Mouse (Mus musculus): ENCODE data around the gene Snx4. TPM values are rescaled to one million over a fixed set of nuclear protein-coding genes. Genes with fewer than 3 reads are reported as not detected.
"Not testable (repeated sequence)": the region's sequence is repeated elsewhere in the genome, so short reads cannot be mapped to it uniquely, and the experiment has no call there.

Gene Snx4
- 82.0 and 82.8 TPM in 2 replicates for polyA plus RNA-seq (2015; fragmentation: Nextera tagmentation; extraction: Ambion mirVana)

DNA sequence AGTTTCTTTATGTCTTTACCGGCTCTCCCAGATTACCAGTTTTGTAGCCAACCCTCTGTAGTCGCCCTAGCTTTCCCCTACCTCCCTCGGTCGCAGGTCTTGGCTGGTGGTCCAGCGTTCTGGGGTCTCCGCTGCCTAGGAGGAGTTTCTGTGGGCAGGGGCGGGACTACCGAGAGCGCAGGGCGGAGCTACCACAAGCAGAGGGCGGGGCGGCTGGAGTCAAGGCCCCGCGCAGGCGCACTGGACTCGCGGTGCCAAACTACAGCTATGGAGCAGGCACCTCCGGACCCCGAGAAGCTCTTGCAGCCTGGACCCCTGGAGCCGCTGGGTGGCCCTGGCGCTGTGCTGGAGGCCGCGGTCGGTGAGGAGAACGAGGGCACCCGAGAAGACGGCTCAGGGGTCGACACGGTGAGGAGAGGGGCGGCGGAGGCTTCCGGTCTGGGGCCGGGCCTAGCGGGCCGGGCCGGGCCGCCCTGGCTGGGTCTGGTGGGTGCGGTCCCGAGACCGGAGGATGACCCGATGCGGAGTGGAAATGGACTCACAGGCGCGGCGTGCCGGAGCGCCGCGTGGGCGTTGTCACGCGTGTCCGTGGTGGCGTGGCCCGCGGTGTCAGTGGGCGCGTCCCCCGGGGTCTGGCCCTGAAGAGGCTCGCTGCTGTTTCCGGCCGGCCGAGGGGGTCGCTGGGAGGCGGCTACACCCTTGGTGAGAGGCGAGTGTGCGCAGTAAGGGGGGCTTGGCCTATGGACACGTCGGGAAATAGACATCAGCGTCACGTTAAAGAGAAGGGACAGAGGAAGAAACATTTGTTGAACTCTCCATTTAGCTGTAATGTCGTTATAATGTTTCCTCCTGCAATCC is at the start of gene Snx4:
Gene Snx4 (plus strand): TSS at position 249 of the 858 bp plus-strand sequence.
- Histone ChIP-seq H3K4me1 (peaks cover 22% of the 10 kb centered on the region), H3K4me3 (replicated peaks) (peak within 1 kb of the TSS; percentile 100), H3K36me3 (peaks cover 16% of the 10 kb centered on the region; the same call in 1 of the 2 replicates), H3K27ac (peak within 1 kb of the TSS; percentile 91), H3K9me3 (replicated peaks) (no peaks in the 10 kb centered on the region), H3K27me3 (no peaks in the 10 kb centered on the region), H3K9ac (peak within 1 kb of the TSS; percentile 96), H3K4me2 (peak within 1 kb of the TSS; percentile 73)
- peak; percentile 93 for ATAC-seq (replicated peaks; ENCODE audit: low FRiP score)
- under 1% methylated on average over 72 of the region's 72 CpGs for WGBS

GRCm38 (mm10) chr16:33210812-33211211 is 40.4 kb upstream of the Snx4 start:
- Histone ChIP-seq H3K9me3 (replicated peaks) (0 out of 2 replicates have a peak, but pooled peaks cover 2% of the 10 kb centered on the region), H3K36me3 (peaks cover 69% of the 10 kb centered on the region)
- 77% methylated on average over 2 of the region's 2 CpGs for WGBS

DNA sequence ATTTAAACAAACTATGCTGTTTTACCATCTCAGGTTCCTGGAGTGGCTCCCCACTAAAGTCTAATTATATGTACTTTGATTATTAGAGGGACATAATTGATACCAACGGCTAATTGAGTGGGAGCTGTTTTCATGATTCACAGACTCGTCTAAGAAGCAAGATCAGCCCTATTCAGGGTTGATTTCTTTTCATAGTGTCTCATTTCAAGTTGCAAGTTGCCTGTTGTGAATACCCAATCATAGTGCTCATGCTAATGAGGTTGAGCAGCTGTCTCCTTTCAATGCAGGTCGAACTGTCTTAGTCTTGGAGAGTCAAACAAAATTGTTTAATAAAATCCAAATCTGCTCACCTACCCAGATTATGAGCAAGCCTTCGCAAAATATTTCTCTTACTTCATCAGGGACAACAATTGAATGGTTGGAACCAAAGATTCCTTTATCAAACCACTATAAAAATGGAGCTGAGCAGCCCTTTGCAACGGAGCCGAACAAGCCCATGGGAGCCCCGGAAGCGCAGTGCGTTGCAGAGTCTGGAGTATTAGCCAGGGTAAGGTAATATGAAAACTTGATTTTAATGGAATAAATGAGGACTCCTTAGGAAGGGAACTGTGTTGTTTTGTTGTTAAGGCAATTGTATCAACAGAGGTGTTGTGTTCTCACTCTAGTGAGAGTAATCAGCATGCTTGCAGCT is 34.8 kb upstream of the Snx4 start:
- H3K4me3 ChIP-seq (replicated peaks) = no peak overlapping the region
- H3K27ac ChIP-seq = no peak overlapping the region
- peaks cover 52% of the 10 kb centered on the region for H3K36me3 ChIP-seq
- H3K4me2 ChIP-seq = no peak overlapping the region
- H3K9ac ChIP-seq = no peak overlapping the region
- no peaks in the 10 kb centered on the region for H3K27me3 ChIP-seq
- no peaks in the 10 kb centered on the region for H3K4me1 ChIP-seq
- no peak for ATAC-seq (replicated peaks; ENCODE audit: low FRiP score)
- H3K9me3 ChIP-seq (replicated peaks) = no peaks in the 10 kb centered on the region
- 68% methylated on average over 9 of the region's 9 CpGs for WGBS

More at GRCm38 (mm10) chr16:33210812-33211211, 40.4 kb upstream of the Snx4 start:
- no peak for ATAC-seq (replicated peaks; ENCODE audit: low FRiP score)
- Histone ChIP-seq H3K4me1 (no peaks in the 10 kb centered on the region), H3K4me3 (replicated peaks) (no peak overlapping the region), H3K4me2 (no peak overlapping the region), H3K27me3 (no peaks in the 10 kb centered on the region), H3K9ac (no peak overlapping the region), H3K27ac (no peak overlapping the region)

GRCm38 (mm10) chr16:33217553-33218085 is 33.6 kb upstream of the Snx4 start:
- H3K9me3 ChIP-seq (replicated peaks); H3K4me2 ChIP-seq; H3K27me3 ChIP-seq; H3K27ac ChIP-seq; H3K9ac ChIP-seq; H3K4me1 ChIP-seq; H3K4me3 ChIP-seq (replicated peaks); ATAC-seq (replicated peaks; ENCODE audit: low FRiP score): not testable (repeated sequence)
- peaks cover 49% of the 10 kb centered on the region for H3K36me3 ChIP-seq
- 72% methylated on average over 3 of the region's 3 CpGs for WGBS

DNA sequence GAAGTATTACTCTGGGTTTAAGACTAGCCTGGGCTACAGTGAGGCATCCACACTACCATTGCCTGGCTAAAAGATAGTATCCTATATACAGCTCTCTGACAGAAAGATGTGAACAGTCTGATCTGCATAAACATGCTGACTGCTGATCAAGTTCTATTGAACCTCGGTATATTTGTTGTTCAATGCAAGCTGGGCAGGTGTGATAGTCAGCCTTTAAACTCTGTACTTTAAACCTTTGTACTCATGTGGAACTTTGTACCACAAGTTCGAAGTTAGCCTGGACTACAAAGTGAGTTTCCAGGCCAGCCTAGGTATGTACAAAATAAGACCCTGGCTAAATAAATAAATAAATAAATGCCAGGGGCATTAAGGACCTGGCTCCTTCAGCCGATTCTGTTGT is 28.8 kb upstream of the Snx4 start:
- H3K36me3 ChIP-seq = peaks cover 53% of the 10 kb centered on the region
- H3K4me1 ChIP-seq = no peaks in the 10 kb centered on the region
- no peaks in the 10 kb centered on the region for H3K27me3 ChIP-seq
- no peak for ATAC-seq (replicated peaks; ENCODE audit: low FRiP score)
- no peak overlapping the region for H3K4me3 ChIP-seq (replicated peaks)
- no peaks in the 10 kb centered on the region for H3K9me3 ChIP-seq (replicated peaks)
- H3K9ac ChIP-seq = no peak overlapping the region
- H3K27ac ChIP-seq = no peak overlapping the region
- no peak overlapping the region for H3K4me2 ChIP-seq
- WGBS = 91% methylated on average over 3 of the region's 3 CpGs

DNA sequence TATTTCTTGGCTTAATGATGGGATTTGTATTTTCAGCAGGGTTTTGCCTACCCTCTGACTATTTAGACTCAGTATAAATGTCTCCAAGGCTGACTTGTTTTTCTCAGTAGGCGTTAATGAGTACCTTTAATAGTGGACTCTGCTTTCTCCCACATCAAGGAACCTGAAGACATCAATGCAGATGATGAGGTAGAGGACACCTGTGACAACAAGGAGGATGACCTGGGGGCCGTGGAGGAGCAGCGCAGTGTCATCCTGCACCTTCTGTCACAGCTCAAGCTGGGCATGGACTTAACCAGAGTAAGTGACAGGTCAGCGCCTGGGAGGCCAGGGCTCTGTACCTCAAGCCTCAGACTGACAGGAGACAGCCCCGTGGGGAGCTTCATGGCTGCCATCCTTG is 26.9 kb upstream of the Snx4 start:
- Histone ChIP-seq H3K4me3 (replicated peaks) (no peak overlapping the region), H3K4me2 (no peak overlapping the region), H3K27ac (no peak overlapping the region), H3K27me3 (no peaks in the 10 kb centered on the region), H3K36me3 (peaks cover 63% of the 10 kb centered on the region), H3K9me3 (replicated peaks) (no peaks in the 10 kb centered on the region), H3K4me1 (no peaks in the 10 kb centered on the region), H3K9ac (no peak overlapping the region)
- ATAC-seq (replicated peaks; ENCODE audit: low FRiP score) = no peak
- WGBS = 73% methylated on average over 5 of the region's 5 CpGs

GRCm38 (mm10) chr16:33234128-33234527 is 17.1 kb upstream of the Snx4 start:
- Histone ChIP-seq H3K36me3 (peaks cover 69% of the 10 kb centered on the region), H3K4me1 (peaks cover 15% of the 10 kb centered on the region), H3K4me2 (no peak overlapping the region), H3K9me3 (replicated peaks) (no peaks in the 10 kb centered on the region), H3K27me3 (no peaks in the 10 kb centered on the region), H3K4me3 (replicated peaks) (no peak overlapping the region), H3K27ac (peak overlapping the region; percentile 41; the same call in 1 of the 2 replicates), H3K9ac (no peak overlapping the region)
- peak; percentile 82 for ATAC-seq (replicated peaks; ENCODE audit: low FRiP score)
- WGBS = 55% methylated on average over 12 of the region's 12 CpGs

- H3K4me3 ChIP-seq (replicated peaks) = no peak overlapping the region
- H3K27me3 ChIP-seq = no peaks in the 10 kb centered on the region
- peaks cover 72% of the 10 kb centered on the region for H3K36me3 ChIP-seq
- no peak overlapping the region for H3K27ac ChIP-seq
- WGBS = 73% methylated on average over 6 of the region's 6 CpGs
- H3K4me1 ChIP-seq = peaks cover 15% of the 10 kb centered on the region
- no peak for ATAC-seq (replicated peaks; ENCODE audit: low FRiP score)
- no peak overlapping the region for H3K4me2 ChIP-seq
- no peaks in the 10 kb centered on the region for H3K9me3 ChIP-seq (replicated peaks)
- no peak overlapping the region for H3K9ac ChIP-seq
Measured at GRCm38 (mm10) chr16:33236151-33236550, 15.1 kb upstream of the Snx4 start.

- peaks cover 93% of the 10 kb centered on the region for H3K36me3 ChIP-seq
- H3K9me3 ChIP-seq (replicated peaks) = no peaks in the 10 kb centered on the region
- no peaks in the 10 kb centered on the region for H3K27me3 ChIP-seq
- no peak overlapping the region for H3K4me2 ChIP-seq
- 88% methylated on average over 2 of the region's 2 CpGs for WGBS
- no peak for ATAC-seq (replicated peaks; ENCODE audit: low FRiP score)
- peaks cover 4% of the 10 kb centered on the region for H3K4me1 ChIP-seq
- no peak overlapping the region for H3K27ac ChIP-seq
- H3K4me3 ChIP-seq (replicated peaks) = no peak overlapping the region
- no peak overlapping the region for H3K9ac ChIP-seq
Measured at GRCm38 (mm10) chr16:33239305-33239704, 11.9 kb upstream of the Snx4 start.

DNA sequence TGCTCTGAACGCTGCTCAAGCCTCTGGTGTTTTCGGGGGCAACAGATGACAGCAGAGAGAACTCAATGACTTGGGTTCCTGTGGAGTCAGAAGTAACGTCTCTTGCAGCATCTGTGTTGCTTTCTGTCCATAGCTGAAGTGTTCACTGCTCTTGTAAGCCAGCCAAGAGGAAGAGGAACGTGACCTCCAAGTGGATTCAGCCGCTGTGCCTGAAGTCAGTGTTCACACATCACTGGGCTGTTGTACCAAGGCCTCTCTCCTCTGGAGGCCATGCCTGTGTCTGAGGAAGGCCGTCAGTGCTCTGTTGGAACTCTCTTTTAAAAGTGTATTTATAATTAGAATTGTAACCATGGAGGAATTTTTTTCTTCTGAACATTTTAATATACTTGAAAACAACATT is 9.2 kb upstream of the Snx4 start:
- no peak overlapping the region for H3K27ac ChIP-seq
- no peaks in the 10 kb centered on the region for H3K4me1 ChIP-seq
- WGBS = 70% methylated on average over 6 of the region's 6 CpGs
- H3K4me2 ChIP-seq = no peak overlapping the region
- peaks cover 78% of the 10 kb centered on the region for H3K36me3 ChIP-seq
- no peaks in the 10 kb centered on the region for H3K9me3 ChIP-seq (replicated peaks)
- no peaks in the 10 kb centered on the region for H3K27me3 ChIP-seq
- H3K4me3 ChIP-seq (replicated peaks) = no peak overlapping the region
- H3K9ac ChIP-seq = no peak overlapping the region
- no peak for ATAC-seq (replicated peaks; ENCODE audit: low FRiP score)

GRCm38 (mm10) chr16:33244136-33244691 is 7.0 kb upstream of the Snx4 start:
- 89% methylated on average over 6 of the region's 6 CpGs for WGBS
- Histone ChIP-seq H3K4me2 (no peak overlapping the region), H3K9me3 (replicated peaks) (no peaks in the 10 kb centered on the region), H3K36me3 (peaks cover 65% of the 10 kb centered on the region), H3K9ac (no peak overlapping the region), H3K4me3 (replicated peaks) (no peak overlapping the region), H3K4me1 (no peaks in the 10 kb centered on the region), H3K27me3 (no peaks in the 10 kb centered on the region), H3K27ac (no peak overlapping the region)
- ATAC-seq (replicated peaks; ENCODE audit: low FRiP score) = 0 out of 2 replicates have a peak, but pooled peaks have one; percentile 33

Measured in kidney, embryonic 15.5 days (tissue).